Mouse (Mus musculus) CD8-positive naive resting alpha-beta T cell, adult 2 months (primary cell): ENCODE results near the gene Nifk.

ENCODE experiments used
- DNase-seq, 2 experiments: peaks; one replicate each; pipeline ENCODE4 v3.0.0; 2022; ENCODE audit warnings: low read depth in 2 of 2, low spot score in 2 of 2

Nifk gene

DNA sequence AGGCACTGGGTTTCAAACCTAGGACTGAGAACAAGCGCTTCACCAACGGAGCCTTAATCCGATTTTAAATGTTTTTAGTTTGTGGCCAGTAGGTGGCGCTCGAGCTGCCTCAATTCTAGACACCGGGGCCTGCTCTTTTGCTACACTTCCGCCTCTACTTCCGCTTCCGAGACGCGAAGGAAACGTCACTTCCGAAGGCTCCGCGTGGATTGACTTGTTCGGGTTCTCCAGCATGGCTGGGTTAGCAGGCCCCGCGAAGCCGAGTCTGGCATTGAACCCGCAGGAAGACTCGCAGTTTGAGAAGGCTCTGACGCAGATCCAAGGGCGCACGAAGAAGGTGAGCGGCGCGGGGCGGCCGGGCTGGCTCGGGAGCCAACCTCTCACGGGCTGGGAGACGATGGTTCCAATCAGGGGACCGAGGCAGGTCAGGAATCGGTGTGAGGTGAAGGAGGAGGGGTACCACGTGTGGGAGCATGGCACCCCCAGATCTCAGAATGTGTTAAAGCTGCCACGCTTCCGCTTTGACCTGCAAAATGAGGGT lies at the start of gene Nifk:
Gene Nifk (plus strand): TSS at position 179 of the 541 bp plus-strand sequence.
- DNase-seq = peak; percentile 90

- DNase-seq = no peak
Measured at GRCm38 (mm10) chr1:118275139-118275538, 46.5 kb upstream of the Nifk start.

DNA sequence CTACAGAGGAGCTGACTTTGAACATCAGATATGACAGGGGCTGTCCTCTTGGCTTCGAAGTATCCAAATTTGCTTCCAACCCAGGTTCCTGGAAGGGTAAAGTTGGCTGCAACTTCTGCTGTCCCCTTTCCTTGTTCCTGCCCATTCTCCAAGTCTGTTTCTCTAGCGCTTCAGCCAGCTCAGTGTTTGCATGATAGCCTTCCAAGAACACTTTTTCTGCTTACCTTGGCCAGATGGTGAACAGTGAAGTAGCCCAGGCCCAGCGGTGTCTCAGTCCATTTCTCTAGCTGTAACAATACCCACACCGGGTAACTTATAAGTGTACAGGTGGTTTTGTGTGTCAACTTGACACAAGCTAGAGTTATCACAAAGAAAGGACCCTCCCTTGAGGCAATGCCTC lies 29.3 kb upstream of the Nifk start:
- no peak for DNase-seq

DNA sequence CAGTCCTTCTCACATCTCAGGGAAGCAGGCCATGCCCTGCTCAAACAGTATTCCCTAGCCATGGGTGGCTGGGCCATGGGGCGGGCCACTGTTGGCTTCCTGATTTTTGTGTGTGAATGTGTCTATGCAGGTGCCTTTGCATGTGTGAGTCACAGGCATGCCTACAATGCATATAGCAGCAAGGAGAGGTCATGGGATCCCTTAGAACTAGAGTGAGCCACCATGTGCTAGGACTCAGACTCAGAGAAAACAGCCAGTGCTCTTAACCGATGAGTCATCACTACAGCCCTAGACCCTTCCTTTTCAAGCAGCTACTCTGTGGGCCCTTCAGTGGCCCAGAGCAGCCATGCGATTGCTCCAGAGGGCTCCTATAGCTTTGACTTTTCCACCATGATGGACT lies 27.4 kb upstream of the Nifk start:
- DNase-seq = no peak

DNA sequence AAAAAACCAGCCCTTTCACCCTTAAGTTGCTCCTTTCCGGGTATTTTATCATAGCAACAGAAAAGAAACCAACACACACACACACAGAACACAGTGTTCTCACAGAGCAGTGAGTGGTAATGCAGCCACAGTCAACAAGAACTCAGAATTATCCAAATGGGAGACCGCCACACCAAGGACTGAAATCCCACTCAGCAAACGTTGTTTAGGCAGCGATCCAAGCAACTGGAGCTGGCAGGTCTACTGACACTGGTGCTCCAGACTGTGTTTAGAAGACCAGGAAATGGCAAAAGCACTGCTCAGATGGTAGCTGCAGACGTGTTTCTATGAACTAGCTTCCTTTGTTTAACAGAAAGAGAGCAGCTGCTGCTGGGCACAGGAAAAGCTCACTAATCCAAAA lies 26.8 kb upstream of the Nifk start:
- DNase-seq = no peak

DNA sequence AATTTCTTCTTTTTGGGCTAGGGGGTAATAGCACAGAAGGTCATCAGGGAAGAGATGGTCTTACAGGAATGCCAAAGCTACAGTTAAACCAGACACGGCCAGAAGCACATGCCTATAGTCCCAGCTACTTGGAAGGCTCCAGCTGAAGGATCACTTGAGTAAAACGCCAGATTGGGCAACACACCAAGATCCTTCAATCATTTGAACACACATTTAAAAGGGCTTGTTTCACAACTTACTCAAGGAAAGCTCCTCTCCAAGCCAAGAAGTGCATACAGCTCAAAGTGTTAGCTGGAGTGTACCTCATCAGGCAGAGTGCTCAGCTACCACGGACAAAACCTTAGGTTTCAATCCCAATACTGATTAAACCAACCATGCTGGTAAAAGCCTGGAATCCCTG lies 25.0 kb upstream of the Nifk start:
- DNase-seq = no peak

GRCm38 (mm10) chr1:118297719-118298118 lies 23.9 kb upstream of the Nifk start:
- DNase-seq = no peak

GRCm38 (mm10) chr1:118310780-118311621 lies 10.6 kb upstream of the Nifk start:
- DNase-seq = peak; percentile 71 to 77

DNA sequence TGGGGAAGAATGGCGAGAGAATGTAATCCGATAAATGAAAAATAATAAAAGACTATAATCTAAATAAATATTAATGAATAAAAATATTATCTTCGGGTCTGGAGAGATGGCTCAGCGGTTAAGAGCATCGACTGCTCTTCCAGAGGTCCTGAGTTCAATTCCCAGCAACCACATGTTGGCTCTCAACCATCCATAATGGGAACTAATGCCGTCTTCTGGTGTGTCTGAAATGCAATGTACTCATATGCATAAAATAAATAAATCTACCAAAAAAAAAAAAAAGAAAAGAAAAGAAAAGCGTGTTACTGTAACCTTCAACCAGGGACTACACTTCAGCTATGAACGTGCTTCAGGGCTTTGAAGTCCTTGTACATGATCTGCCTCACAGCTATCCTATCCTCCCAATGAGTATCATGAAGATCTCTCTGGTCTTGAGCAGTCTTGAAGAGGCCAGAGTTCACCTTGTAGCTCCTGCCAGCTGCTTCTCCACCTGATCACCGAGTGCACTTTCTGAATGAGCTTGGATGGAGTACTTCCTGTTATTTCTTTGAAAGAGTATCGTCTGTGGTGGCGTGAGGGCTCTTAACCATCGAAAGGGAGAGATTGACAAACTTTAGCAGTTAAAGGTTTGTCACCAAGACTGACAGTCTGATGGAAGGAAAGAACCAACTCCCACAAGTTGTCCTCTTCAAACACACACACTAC lies 9.9 kb upstream of the Nifk start, which contains the start of gene Tsn:
Gene Tsn (minus strand): TSS at position 118 of the 705 bp plus-strand sequence.
- peak in 1 of 2 experiments; percentile 15 for DNase-seq

GRCm38 (mm10) chr1:118320696-118321095 lies 943 bp upstream of the Nifk start:
- DNase-seq = peak; percentile 8 to 27

GRCm38 (mm10) chr1:118334749-118335713 lies 13.4 kb downstream of the Nifk start:
- no peak for DNase-seq

- no peak for DNase-seq
Measured at GRCm38 (mm10) chr1:118335847-118336246, 14.2 kb downstream of the Nifk start.

GRCm38 (mm10) chr1:118337921-118338320 lies 16.3 kb downstream of the Nifk start:
- no peak for DNase-seq

GRCm38 (mm10) chr1:118343649-118344435 lies 22.2 kb downstream of the Nifk start:
- DNase-seq = no peak

DNA sequence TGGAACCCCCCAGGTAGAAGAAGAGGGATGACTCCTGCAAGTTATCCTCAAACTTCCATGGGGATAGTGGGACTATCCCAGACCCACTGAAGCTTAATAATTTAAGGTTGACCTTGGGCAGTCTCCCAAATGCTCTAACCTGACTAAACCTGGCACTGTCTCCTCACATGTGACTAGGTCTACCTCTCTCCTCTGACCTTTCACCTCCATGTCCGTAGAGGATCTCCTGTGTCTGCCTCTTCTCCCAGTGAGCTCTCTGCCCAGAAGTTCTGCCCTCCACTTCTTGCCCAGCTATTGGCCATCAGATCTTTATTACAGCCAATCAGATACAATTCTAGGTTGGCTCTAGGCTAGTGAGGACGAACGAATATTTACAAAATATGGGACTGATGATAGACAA lies 28.3 kb downstream of the Nifk start:
- no peak for DNase-seq

GRCm38 (mm10) chr1:118359071-118359761 lies 37.6 kb downstream of the Nifk start:
- no peak for DNase-seq

GRCm38 (mm10) chr1:118367970-118368369 lies 46.3 kb downstream of the Nifk start:
- DNase-seq = no peak

- no peak for DNase-seq
Measured at GRCm38 (mm10) chr1:118368721-118369461, 47.3 kb downstream of the Nifk start.

DNA sequence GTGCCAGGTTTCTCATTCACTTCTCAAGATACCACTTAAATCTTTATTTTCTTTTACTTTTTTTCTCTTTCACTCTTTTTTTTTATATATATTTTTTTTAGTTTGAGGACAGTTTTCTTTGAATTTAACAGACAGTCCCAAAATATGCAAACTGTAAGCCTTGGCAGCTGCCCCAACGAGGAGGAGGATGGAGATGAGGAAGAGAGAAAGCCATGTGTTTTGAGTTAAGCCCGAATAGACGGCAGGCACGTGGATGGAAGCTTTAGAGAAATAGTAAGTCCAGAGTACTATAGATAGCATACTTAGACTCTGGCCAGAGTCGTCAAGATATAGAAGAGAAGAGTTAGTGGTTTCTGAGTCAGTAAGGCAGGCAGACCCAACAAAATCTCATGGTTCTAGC lies 56.1 kb downstream of the Nifk start:
- DNase-seq = no peak
